Mouse (Mus musculus): ENCODE measurements around the gene Gm10097. TPM values are rescaled to one million over a fixed set of nuclear protein-coding genes. Genes with fewer than 3 reads are reported as not detected.

Gm10097 gene
- total and polyA plus RNA-seq, 2 experiments from 2014 or later = 0.10 TPM; not detected in 1

DNA sequence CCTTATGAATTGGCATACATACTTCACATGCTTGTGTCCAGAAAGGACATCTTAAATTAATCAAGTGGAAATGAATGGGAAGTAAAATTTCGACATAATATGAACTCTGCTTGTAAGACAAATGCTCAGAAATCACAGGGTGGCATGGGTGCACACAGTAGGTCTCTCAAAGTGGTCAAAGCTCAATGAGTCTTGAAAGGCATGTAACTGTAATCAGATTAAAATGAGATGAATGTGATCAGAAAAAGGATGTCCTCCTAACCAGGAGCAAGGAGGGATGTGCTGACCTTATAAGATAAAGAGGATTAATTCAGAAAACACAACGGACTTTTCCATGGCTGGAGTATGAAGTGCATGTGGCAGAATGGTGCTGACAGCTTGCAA lies 28.8 kb downstream of the Gm10097 start:
- Histone ChIP-seq H3K36me3 (ENCODE audit: insufficient read depth) (no peaks in the 10 kb centered on the region; the same call in 1 of the 2 replicates), H3K27me3 (ENCODE audit: insufficient read depth, low read length) (no peaks in the 10 kb centered on the region), H3K4me2 (ENCODE audit: low read depth) (no peak overlapping the region), H3K27ac (ENCODE audit: low read depth, low read length) (no peak overlapping the region), H3K4me3 (ENCODE audit: low read depth, low read length) (no peak overlapping the region), H3K4me1 (ENCODE audit: insufficient read depth) (no peaks in the 10 kb centered on the region), H3K9me3 (ENCODE audit: low read length) (no peaks in the 10 kb centered on the region), H3K9ac (no peak overlapping the region)
- DNase-seq (no peak), ATAC-seq (no peak)
- WGBS = 69% methylated on average over 2 of the region's 2 CpGs
- TF ChIP-seq CTCF (IDR thresholded peaks at IDR 0.05; ENCODE audit: low read depth) = no peak

DNA sequence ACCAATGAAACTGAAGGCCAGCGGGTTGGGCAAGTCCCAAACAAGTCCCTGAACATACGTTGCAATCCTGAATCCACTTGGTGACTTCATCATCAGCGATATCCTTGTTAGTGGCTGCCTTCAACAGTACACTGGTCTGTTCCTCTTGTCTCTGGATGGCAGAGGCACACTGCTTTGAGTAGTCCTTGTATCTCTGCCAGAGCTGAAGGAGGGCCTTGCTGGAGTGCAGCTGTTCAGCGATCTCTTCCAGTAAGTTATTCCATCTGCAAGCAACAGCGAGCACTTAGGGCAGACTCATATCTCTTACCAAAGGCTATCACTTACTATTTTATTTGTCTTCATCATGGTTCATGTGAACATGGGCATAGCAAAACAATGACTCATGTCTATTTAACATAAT lies 41.8 kb downstream of the Gm10097 start:
- WGBS = 87% methylated on average over 5 of the region's 5 CpGs
- Histone ChIP-seq H3K4me3 (ENCODE audit: low read depth, low read length) (no peak overlapping the region), H3K9me3 (ENCODE audit: low read length) (no peaks in the 10 kb centered on the region), H3K36me3 (ENCODE audit: insufficient read depth) (peaks cover 20% of the 10 kb centered on the region), H3K4me1 (ENCODE audit: insufficient read depth) (no peaks in the 10 kb centered on the region), H3K27me3 (ENCODE audit: insufficient read depth, low read length) (no peaks in the 10 kb centered on the region), H3K27ac (ENCODE audit: low read depth, low read length) (no peak overlapping the region), H3K4me2 (ENCODE audit: low read depth) (no peak overlapping the region), H3K9ac (no peak overlapping the region)
- no peak for DNase-seq
- no peak for TF ChIP-seq CTCF (IDR thresholded peaks at IDR 0.05; ENCODE audit: low read depth)
- ATAC-seq = no peak

DNA sequence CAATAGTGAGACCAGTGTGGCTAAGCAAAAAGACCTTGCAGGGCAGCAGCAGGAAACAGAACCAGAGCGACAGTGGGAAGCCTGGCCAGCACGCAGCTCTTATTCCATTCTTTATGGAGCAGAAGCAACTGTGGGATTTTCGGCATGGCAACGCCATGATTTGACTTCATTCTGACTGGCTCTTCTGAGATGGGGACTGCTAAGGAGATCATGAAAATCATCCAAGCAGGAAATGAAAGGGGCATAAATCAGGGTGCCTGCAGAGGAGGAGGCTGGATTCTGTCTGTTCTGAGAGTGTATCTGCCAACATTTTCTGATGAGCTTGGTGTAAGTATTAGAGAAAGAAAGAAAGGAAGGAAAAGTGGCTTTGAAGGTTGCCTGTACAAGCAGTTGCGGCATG lies 47.2 kb downstream of the Gm10097 start:
- 86% methylated on average over 5 of the region's 5 CpGs for WGBS
- DNase-seq = no peak
- ATAC-seq = no peak

DNA sequence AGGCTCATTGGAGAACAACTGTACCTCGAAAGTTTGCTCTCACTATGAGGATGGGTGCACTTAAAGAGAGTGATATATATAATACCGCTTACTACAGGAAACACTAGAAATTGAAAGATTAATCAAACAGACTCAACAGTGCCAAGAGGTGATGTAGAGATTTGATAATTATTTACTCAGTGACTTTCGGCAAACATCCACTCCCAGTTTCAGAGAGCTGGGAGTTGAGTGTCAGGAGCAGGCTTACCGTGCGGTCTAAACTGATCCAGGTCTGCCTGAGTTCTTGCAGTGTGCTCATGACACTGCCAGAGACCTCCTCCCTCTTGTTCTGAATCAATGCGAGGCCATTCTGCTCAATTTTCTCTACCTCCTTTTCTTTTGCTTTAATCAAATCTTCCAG lies 47.7 kb downstream of the Gm10097 start:
- ATAC-seq (no peak), DNase-seq (no peak)
- peaks cover 23% of the 10 kb centered on the region for H3K36me3 ChIP-seq (ENCODE audit: insufficient read depth)
- TF ChIP-seq CTCF (IDR thresholded peaks at IDR 0.05; ENCODE audit: low read depth) = no peak
- no peaks in the 10 kb centered on the region for H3K9me3 ChIP-seq (ENCODE audit: low read length)
- no peaks in the 10 kb centered on the region for H3K4me1 ChIP-seq (ENCODE audit: insufficient read depth)
- WGBS = 89% methylated on average over 6 of the region's 6 CpGs
- no peak overlapping the region for H3K4me2 ChIP-seq (ENCODE audit: low read depth)
- H3K27ac ChIP-seq (ENCODE audit: low read depth, low read length) = no peak overlapping the region
- H3K27me3 ChIP-seq (ENCODE audit: insufficient read depth, low read length) = no peaks in the 10 kb centered on the region
- no peak overlapping the region for H3K4me3 ChIP-seq (ENCODE audit: low read depth, low read length)
- no peak overlapping the region for H3K9ac ChIP-seq

More for the DNA sequence above, 47.2 kb downstream of the Gm10097 start:
- H3K4me2 ChIP-seq (ENCODE audit: low read depth) = no peak overlapping the region
- H3K36me3 ChIP-seq (ENCODE audit: insufficient read depth) = peaks cover 23% of the 10 kb centered on the region
- H3K4me1 ChIP-seq (ENCODE audit: insufficient read depth) = no peaks in the 10 kb centered on the region
- H3K9ac ChIP-seq = no peak overlapping the region
- H3K9me3 ChIP-seq (ENCODE audit: low read length) = no peaks in the 10 kb centered on the region
- no peak for TF ChIP-seq CTCF (IDR thresholded peaks at IDR 0.05; ENCODE audit: low read depth)
- H3K27me3 ChIP-seq (ENCODE audit: insufficient read depth, low read length) = no peaks in the 10 kb centered on the region
- H3K4me3 ChIP-seq (ENCODE audit: low read depth, low read length) = no peak overlapping the region
- no peak overlapping the region for H3K27ac ChIP-seq (ENCODE audit: low read depth, low read length)

Data from forebrain, postnatal 0 days (tissue).